25 mouse cellular contexts compared by ENCODE assay signal in the genomic region with DNA sequence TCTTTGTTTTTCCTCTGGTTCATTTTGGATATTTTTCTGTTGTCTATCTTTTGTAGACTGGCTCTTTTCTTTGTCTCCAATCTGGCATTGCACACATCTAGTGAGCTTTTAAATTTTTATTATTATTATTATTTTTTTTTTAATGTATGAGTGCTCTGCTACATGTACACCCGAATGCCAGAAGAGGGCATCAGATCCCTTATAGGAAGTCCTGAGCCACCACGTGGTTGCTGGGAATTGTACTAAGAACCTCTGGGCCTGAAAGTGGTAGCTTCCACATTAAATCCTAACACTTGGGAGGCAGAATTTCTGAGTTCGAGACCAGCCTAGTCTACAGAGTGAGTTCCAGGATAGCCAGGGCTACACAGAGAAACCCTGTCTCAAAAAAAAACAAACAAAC.
"Had no signal": no experiment of that assay in that cellular context is flagged by ENCODE, and none has a peak within 500 bp of the region (broad histone marks: within the 10 kb centered on the region; RNA-seq: fewer than 3 reads in every experiment).

No protein-coding gene starts in this region.

- H3K4me1 ChIP-seq: limb, embryonic 12.5 days; limb, embryonic 15.5 days; megakaryocyte, embryonic 14.5 days; midbrain, embryonic 10.5 days; midbrain, embryonic 13.5 days; neural tube, embryonic 13.5 days had no signal

- H3K27me3 ChIP-seq: limb, embryonic 12.5 days; limb, embryonic 15.5 days; megakaryocyte, embryonic 14.5 days; midbrain, embryonic 13.5 days; neural tube, embryonic 13.5 days had no signal

- H3K27ac ChIP-seq: kidney, postnatal 0 days; left cerebral cortex, adult 2 months; limb, embryonic 12.5 days; limb, embryonic 15.5 days; liver, embryonic 14.5 days; macrophage; midbrain, embryonic 10.5 days; midbrain, embryonic 13.5 days; neural tube, embryonic 13.5 days had no signal

- H3K4me3 ChIP-seq: left cerebral cortex, adult 2 months; limb, embryonic 12.5 days; limb, embryonic 15.5 days; megakaryocyte, embryonic 14.5 days; midbrain, embryonic 10.5 days; midbrain, embryonic 13.5 days; myocyte; neural tube, embryonic 13.5 days had no signal

- ATAC-seq: liver, postnatal 0 days; lung, postnatal 0 days; midbrain, embryonic 13.5 days; midbrain, embryonic 16.5 days had no signal

- H3K36me3 ChIP-seq: limb, embryonic 12.5 days; limb, embryonic 15.5 days; midbrain, embryonic 10.5 days; midbrain, embryonic 13.5 days; neural tube, embryonic 13.5 days had no signal

- H3K9ac ChIP-seq: limb, embryonic 12.5 days; limb, embryonic 15.5 days; liver, embryonic 14.5 days; liver, postnatal 0 days; lung, embryonic 14.5 days; midbrain, embryonic 13.5 days; neural tube, embryonic 13.5 days had no signal

- DNase-seq: kidney, postnatal 36 days; layer of hippocampus, postnatal 36 days; left cerebral cortex, postnatal 4 days; liver, postnatal 0 days; lung, embryonic 14.5 days; retina, postnatal 1 day; right cerebral cortex, postnatal 25 days; spleen, adult 18-20 months; thymus, adult 2 months; thymus, postnatal 14 days; thymus, postnatal 4 days had no signal

- H3K4me2 ChIP-seq: limb, embryonic 12.5 days; limb, embryonic 15.5 days; liver, embryonic 11.5 days; lung, embryonic 14.5 days; midbrain, embryonic 13.5 days; neural tube, embryonic 13.5 days had no signal

- H3K9me3 ChIP-seq: limb, embryonic 12.5 days; limb, embryonic 15.5 days; megakaryocyte, embryonic 14.5 days; midbrain, embryonic 10.5 days; midbrain, embryonic 13.5 days; neural tube, embryonic 13.5 days had no signal
